Comparison of ENCODE assay signal across 8 mouse cellular contexts in the genomic region with DNA sequence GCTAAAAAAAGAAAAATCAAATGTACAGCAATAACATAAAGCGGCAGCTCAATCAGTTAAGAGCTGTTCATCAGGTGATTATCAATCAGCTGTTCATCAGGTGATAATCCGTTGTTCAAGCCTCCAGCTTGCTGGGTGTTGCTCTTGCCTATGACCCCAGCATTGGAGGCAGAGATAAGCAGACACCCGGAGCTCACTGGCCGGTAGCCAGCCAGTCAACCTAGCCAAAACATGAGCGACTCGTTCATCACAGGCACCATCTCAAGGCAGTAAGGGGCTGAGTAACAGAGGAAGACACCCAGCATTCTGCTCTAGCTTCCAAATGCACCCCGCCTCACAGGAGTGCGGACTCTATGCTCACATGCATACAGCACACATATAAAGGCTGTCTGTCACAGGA. TPM values are rescaled to one million over a fixed set of nuclear protein-coding genes. Genes with fewer than 3 reads are reported as not detected.
DNase-seq lines count a peak whose midpoint lies in the region; ATAC-seq and TF ChIP-seq lines count a peak whose summit lies in the region.

No protein-coding gene starts in this region.

- no peaks in the 10 kb centered on the region for H3K9me3 ChIP-seq in hindbrain, embryonic 16.5 days (ENCODE audit: control insufficient read depth, low read length)

- no peak for ATAC-seq in cerebellum, adult (ENCODE audit: insufficient number of reproducible peaks, low FRiP score, low TSS enrichment)
- no peak for ATAC-seq in hindbrain, embryonic 16.5 days

- no peak for TF ChIP-seq CTCF in left cerebral cortex, adult 2 months (IDR thresholded peaks at IDR 0.05)

- no peaks in the 10 kb centered on the region for H3K27me3 ChIP-seq in hindbrain, embryonic 16.5 days (replicated peaks; ENCODE audit: control insufficient read depth, insufficient read depth, low read length)

- H3K4me1 ChIP-seq in hindbrain, embryonic 16.5 days (ENCODE audit: control insufficient read depth, insufficient read depth, low read depth, low read length), result peaks cover 2% of the 10 kb centered on the region; the same call in 1 of the 2 replicates

- no peak overlapping the region for H3K27ac ChIP-seq in hindbrain, embryonic 16.5 days (ENCODE audit: low read depth, low read length)
- no peak overlapping the region for H3K27ac ChIP-seq in left cerebral cortex, adult 2 months

- no peaks in the 10 kb centered on the region for H3K36me3 ChIP-seq in hindbrain, embryonic 16.5 days (ENCODE audit: control insufficient read depth, insufficient read depth, low read length)

- no peak overlapping the region for H3K9ac ChIP-seq in hindbrain, embryonic 16.5 days (ENCODE audit: low read depth, low read length)

- no peak overlapping the region for H3K4me3 ChIP-seq in hindbrain, embryonic 16.5 days (ENCODE audit: low read length)
- H3K4me3 ChIP-seq in left cerebral cortex, adult 2 months, result no peak overlapping the region

- no peak overlapping the region for H3K4me2 ChIP-seq in hindbrain, embryonic 16.5 days (ENCODE audit: low read length)

- WGBS in hindbrain, embryonic 16.5 days, result 60% methylated on average over 8 of the region's 8 CpGs

- intact Hi-C loops in left cerebral cortex, adult 2 months (cut with DNase I), result loop anchor here (5.0 kb wide), 1 partner anchor 194 kb away; no protein-coding TSS in a partner anchor

- peak; percentile 36 to 55 for DNase-seq in cerebellum, adult 18-20 months
- DNase-seq in A20 (ENCODE audit: low read depth, low spot score) (peak; percentile 69), liver (peak; percentile 46)
- DNase-seq in cerebellum, postnatal 10 days, result peak; percentile 70 to 72
- DNase-seq in urinary bladder, adult 2 months (ENCODE audit: low spot score), result no peak
- DNase-seq in left cerebral cortex, adult 2 months (ENCODE audit: extremely low spot score in 1 of 2, low spot score in 2 of 2), result no peak

RNA-seq across cellular contexts. Expression of a gene that starts 10.4 kb away (rescaled TPM):
- 120 and 149 TPM in 2 replicates for polyA plus RNA-seq in urinary bladder, adult 2 months (2012; rRNA removed)
- polyA plus RNA-seq in hindbrain, embryonic 16.5 days (2015; fragmentation: Nextera tagmentation; extraction: Ambion mirVana), result 193 and 199 TPM in 2 replicates
- total RNA-seq in left cerebral cortex, adult 2 months (2021), result 10 to 100 TPM; 81.7 to 89.0 TPM

Comparison
In these comparisons a context has a peak if more than half of its experiments do, and no peak if none do; other contexts are left out.
1. DNase-seq: peak in cerebellum, adult 18-20 months (2 of 2), A20 (single experiment), cerebellum, postnatal 10 days (2 of 2) and liver (single experiment); none in urinary bladder, adult 2 months (single experiment) and left cerebral cortex, adult 2 months (0 of 2).